Mouse (Mus musculus) MEL (cell line): ENCODE measurements around the gene Cnga2. TPM values are rescaled to one million over a fixed set of nuclear protein-coding genes. Genes with fewer than 3 reads are reported as not detected.
"Not testable (repeated sequence)": the region's sequence is repeated elsewhere in the genome, so short reads cannot be mapped to it uniquely, and the experiment has no call there.

Experiments used
- DNase-seq: peaks from one replicate; pipeline ENCODE4 v3.0.0; 2011; ENCODE audit warnings: low read depth, low spot score
- H3K27ac ChIP-seq: 2 replicates; pipeline ENCODE4 v1.5.1; 2012; ENCODE audit warnings: low read depth, mild to moderate bottlenecking, control low read depth, low read length, moderate library complexity; ENCODE audit not compliant: control insufficient read depth
- H3K27me3 ChIP-seq, 2 experiments: fragments of 150-350 bp in 1 of 2; sonication (generic) in 1 of 2; 2 replicates each; pipeline ENCODE4 v1.6.1; 2012; ENCODE audit warnings: low read length in 2 of 2, mild to moderate bottlenecking in 2 of 2, improper control_type of control experiment in 1 of 2, moderate library complexity in 1 of 2; ENCODE audit not compliant: insufficient read depth in 2 of 2, control insufficient read depth in 1 of 2
- H3K36me3 ChIP-seq, 2 experiments: 2 replicates each; pipeline ENCODE4 v1.6.1; 2012 to 2014; ENCODE audit warnings: low read length in 2 of 2, improper control_type of control experiment in 1 of 2, inconsistent platforms in 1 of 2, mild to moderate bottlenecking in 1 of 2; ENCODE audit not compliant: insufficient read depth in 2 of 2, control insufficient read depth in 1 of 2
- H3K4me1 ChIP-seq, 2 experiments: fragments of 150-350 bp in 1 of 2; sonication (generic) in 1 of 2; 2 replicates each; pipeline ENCODE4 v1.6.1; 2012; ENCODE audit warnings: low read length in 2 of 2, improper control_type of control experiment in 1 of 2, mild to moderate bottlenecking in 1 of 2; ENCODE audit not compliant: insufficient read depth in 2 of 2, control insufficient read depth in 1 of 2
- H3K4me3 ChIP-seq, 2 experiments: fragments of 150-350 bp in 1 of 2; sonication (generic) in 1 of 2; 2 replicates each; pipeline ENCODE4 v1.5.1; 2012; ENCODE audit warnings: low read depth in 2 of 2, low read length in 2 of 2, mild to moderate bottlenecking in 2 of 2, moderate library complexity in 2 of 2, control low read depth in 1 of 2, improper control_type of control experiment in 1 of 2; ENCODE audit not compliant: control insufficient read depth in 1 of 2, insufficient read depth in 1 of 2
- H3K79me2 ChIP-seq: 2 replicates; pipeline ENCODE4 v1.6.1; 2012; ENCODE audit warnings: mild to moderate bottlenecking, low read length, moderate library complexity; ENCODE audit not compliant: control insufficient read depth, poor library complexity, insufficient read depth
- H3K9ac ChIP-seq: 2 replicates; pipeline ENCODE4 v1.6.1; 2012; ENCODE audit warnings: low read depth, mild to moderate bottlenecking, control low read depth, low read length, moderate library complexity; ENCODE audit not compliant: control insufficient read depth, poor library complexity, severe bottlenecking
- H3K9me3 ChIP-seq: fragments of 150-350 bp; sonication (generic); replicated peaks from 2 replicates; pipeline ENCODE4 v1.6.1; 2012; ENCODE audit warnings: mild to moderate bottlenecking, low read length, improper control_type of control experiment, moderate library complexity; ENCODE audit not compliant: insufficient read depth
- BHLHE40 ChIP-seq: IDR thresholded peaks from 2 replicates; pipeline ENCODE4 v1.6.1; 2012; ENCODE audit warnings: low read depth, mild to moderate bottlenecking, inconsistent platforms, low read length, improper control_type of control experiment, borderline replicate concordance
- CHD2 ChIP-seq: IDR thresholded peaks from 2 replicates; pipeline ENCODE4 v1.6.1; 2011; ENCODE audit warnings: low read length, improper control_type of control experiment
- E2F4 ChIP-seq: IDR thresholded peaks from 2 replicates; pipeline ENCODE4 v1.6.1; 2011; ENCODE audit warnings: low read depth, low read length, improper control_type of control experiment, borderline replicate concordance
- ELF1 ChIP-seq: IDR thresholded peaks from 2 replicates; pipeline ENCODE4 v1.6.1; 2014; ENCODE audit warnings: low read depth, mild to moderate bottlenecking, inconsistent platforms, low read length, improper control_type of control experiment, moderate library complexity
- EP300 ChIP-seq, 2 experiments: IDR thresholded peaks; 2 replicates each; pipeline ENCODE4 v1.6.1; 2011; ENCODE audit warnings: improper control_type of control experiment in 2 of 2, low read length in 2 of 2, low read depth in 1 of 2, mild to moderate bottlenecking in 1 of 2
- ETS1 ChIP-seq: IDR thresholded peaks from 2 replicates; pipeline ENCODE4 v1.6.1; 2012; ENCODE audit warnings: low read depth, mild to moderate bottlenecking, inconsistent platforms, low read length, improper control_type of control experiment, moderate library complexity
- GATA1 ChIP-seq: IDR thresholded peaks from 2 replicates; pipeline ENCODE4 v1.6.1; 2011; ENCODE audit warnings: low read depth, low read length, improper control_type of control experiment
- HCFC1 ChIP-seq: IDR thresholded peaks from 2 replicates; pipeline ENCODE4 v1.6.1; 2012; ENCODE audit warnings: low read depth, mild to moderate bottlenecking, inconsistent platforms, low read length, improper control_type of control experiment, moderate library complexity
- KAT2A ChIP-seq: conservative IDR thresholded peaks from 2 replicates; pipeline ENCODE4 v1.6.1; 2012; ENCODE audit warnings: low read depth, low read length, improper control_type of control experiment, inconsistent platforms
- MAFK ChIP-seq: IDR thresholded peaks from 2 replicates; pipeline ENCODE4 v1.6.1; 2011; ENCODE audit warnings: low read depth, mild to moderate bottlenecking, low read length, improper control_type of control experiment, borderline replicate concordance
- MAZ ChIP-seq: IDR thresholded peaks from 2 replicates; pipeline ENCODE4 v1.6.1; 2012; ENCODE audit warnings: low read depth, mild to moderate bottlenecking, inconsistent platforms, low read length, improper control_type of control experiment
- MEF2A ChIP-seq: IDR thresholded peaks from 2 replicates; pipeline ENCODE4 v1.6.1; 2014; ENCODE audit warnings: low read depth, mild to moderate bottlenecking, inconsistent platforms, low read length, improper control_type of control experiment; ENCODE audit not compliant: poor library complexity, insufficient replicate concordance, severe bottlenecking; ENCODE audit errors: extremely low read depth
- MXI1 ChIP-seq: IDR thresholded peaks from 2 replicates; pipeline ENCODE4 v1.6.1; 2011; ENCODE audit warnings: mild to moderate bottlenecking, low read depth, low read length, improper control_type of control experiment
- MYB ChIP-seq: IDR thresholded peaks from 2 replicates; pipeline ENCODE4 v1.6.1; 2011; ENCODE audit warnings: mild to moderate bottlenecking, low read depth, low read length, improper control_type of control experiment
- MYC ChIP-seq: IDR thresholded peaks from 2 replicates; pipeline ENCODE4 v1.6.1; 2011; ENCODE audit warnings: low read depth, mild to moderate bottlenecking, low read length, improper control_type of control experiment, moderate library complexity
- NELFE ChIP-seq: IDR thresholded peaks from 2 replicates; pipeline ENCODE4 v1.6.1; 2011; ENCODE audit warnings: low read depth, low read length, improper control_type of control experiment
- RAD21 ChIP-seq: IDR thresholded peaks from 2 replicates; pipeline ENCODE4 v1.6.1; 2011; ENCODE audit warnings: mild to moderate bottlenecking, low read depth, low read length, improper control_type of control experiment
- SMC3 ChIP-seq: IDR thresholded peaks from 2 replicates; pipeline ENCODE4 v1.6.1; 2011; ENCODE audit warnings: low read depth, low read length, improper control_type of control experiment
- TBP ChIP-seq: IDR thresholded peaks from 2 replicates; pipeline ENCODE4 v1.8.0; 2011; ENCODE audit warnings: low read depth, low read length, improper control_type of control experiment
- TCF12 ChIP-seq: IDR thresholded peaks from 2 replicates; pipeline ENCODE4 v1.6.1; 2014; ENCODE audit warnings: low read depth, mild to moderate bottlenecking, inconsistent platforms, low read length, improper control_type of control experiment, moderate library complexity
- polyA plus RNA-seq, 2 experiments: library from polyadenylated mRNA; stranded (reverse) in 1 of 2; unstranded in 1 of 2; fragments of >175 nt in 1 of 2; fragments of >200 nt in 1 of 2; gene quantifications; 2 replicates each; pipeline versions ENCODE4 v1.2.1 to v1.2.4; 2012; ENCODE audit warnings: low replicate concordance in 2 of 2, low read depth in 1 of 2; ENCODE audit not compliant: insufficient read length in 2 of 2, insufficient read depth in 1 of 2, missing spikeins in 1 of 2
- total RNA-seq: library from RNA; depleted of rRNA; stranded (reverse); fragments of 300-350 nt; gene quantifications from 2 replicates; pipeline ENCODE4 v1.2.3, GENCODE M21; 2012

The Cnga2 gene
- total and polyA plus RNA-seq, 3 experiments, result not detected

DNA sequence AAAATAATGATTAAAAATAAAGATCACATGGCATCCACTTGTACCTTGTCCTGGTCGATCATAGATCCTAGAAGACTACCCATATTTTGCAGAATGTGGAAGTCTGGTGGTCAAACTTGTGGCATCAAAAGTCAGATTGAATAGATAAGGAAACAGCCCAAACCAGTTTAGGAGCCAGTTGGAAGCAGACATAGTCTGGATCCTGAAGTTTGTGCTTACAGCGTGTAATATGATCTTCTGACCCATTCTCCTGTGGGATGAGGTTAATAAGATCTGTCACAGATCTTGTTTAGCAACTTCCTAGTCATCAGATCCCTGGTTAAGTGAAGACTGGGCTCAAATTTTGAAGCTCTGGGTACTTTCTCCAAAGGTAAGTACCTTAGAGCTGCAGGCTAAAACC is 19.0 kb upstream of the Cnga2 start, which contains the start of gene Fate1:
TSS of gene Fate1 (plus strand) at position 301 of the 400 bp plus-strand sequence.
- no peak within 1 kb of the TSS for H3K9ac ChIP-seq
- no peak for TF ChIP-seq TCF12
- TF ChIP-seq MAZ, result no peak
- TF ChIP-seq ELF1, result no peak
- no peak for TF ChIP-seq BHLHE40
- TF ChIP-seq MEF2A, result no peak
- no peak for TF ChIP-seq E2F4
- TF ChIP-seq SMC3, result no peak
- no peak for TF ChIP-seq TBP
- no peak for TF ChIP-seq MYB
- no peaks in the 10 kb centered on the region for H3K79me2 ChIP-seq
- no peak for DNase-seq
- no peaks in the 10 kb centered on the region for H3K27me3 ChIP-seq
- no peak within 1 kb of the TSS for H3K4me3 ChIP-seq
- no peak within 1 kb of the TSS for H3K27ac ChIP-seq
- no peaks in the 10 kb centered on the region for H3K4me1 ChIP-seq
- H3K9me3 ChIP-seq, result no peaks in the 10 kb centered on the region
- H3K36me3 ChIP-seq, result no peaks in the 10 kb centered on the region

DNA sequence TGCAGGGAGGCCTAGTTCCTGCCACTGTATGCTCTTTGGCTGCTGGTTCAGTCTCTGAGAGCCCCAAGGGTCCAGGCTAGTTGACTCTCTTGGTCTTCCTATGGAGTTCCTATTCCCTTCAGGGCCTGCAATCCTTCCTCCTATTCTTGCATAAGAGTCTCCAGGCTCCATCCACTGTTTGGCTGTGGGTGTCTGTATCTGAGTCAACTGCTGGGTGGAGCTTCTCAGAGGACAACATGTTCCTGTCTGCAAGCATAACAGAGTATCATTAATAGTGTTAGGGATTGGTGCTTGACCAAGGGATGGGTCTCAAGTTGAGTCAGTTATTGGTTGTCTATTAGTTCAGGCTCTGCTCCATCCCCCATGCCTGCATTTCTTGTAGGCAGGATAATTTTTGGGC is 14.0 kb upstream of the Cnga2 start:
- H3K27ac ChIP-seq, H3K4me3 ChIP-seq, H3K36me3 ChIP-seq, H3K79me2 ChIP-seq, DNase-seq, H3K9ac ChIP-seq, H3K27me3 ChIP-seq, H3K4me1 ChIP-seq, H3K9me3 ChIP-seq: not testable (repeated sequence)

DNA sequence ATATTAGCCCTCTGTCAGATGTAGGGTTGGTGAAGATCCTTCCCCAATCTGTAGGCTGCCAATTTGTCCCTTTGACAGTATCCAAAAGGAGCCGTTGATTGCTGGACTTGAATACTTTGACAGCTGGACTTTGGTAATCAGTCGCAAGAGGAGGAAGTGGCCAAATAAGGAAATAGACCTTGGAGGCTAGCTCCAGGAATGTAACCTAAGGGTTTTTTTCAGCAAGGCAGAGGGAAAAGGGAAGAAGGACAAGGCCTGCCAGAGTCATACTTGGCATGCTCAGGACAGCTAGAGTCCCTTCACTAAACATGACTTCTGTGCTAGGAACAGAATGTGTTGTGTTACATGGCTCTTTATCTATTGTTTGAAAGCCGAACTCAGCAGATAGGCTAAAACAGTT is 11.2 kb upstream of the Cnga2 start:
- Histone ChIP-seq H3K79me2 (no peaks in the 10 kb centered on the region), H3K9ac (no peak overlapping the region), H3K4me1 (no peaks in the 10 kb centered on the region), H3K9me3 (no peaks in the 10 kb centered on the region), H3K27me3 (no peaks in the 10 kb centered on the region), H3K36me3 (no peaks in the 10 kb centered on the region), H3K4me3 (no peak overlapping the region), H3K27ac (no peak overlapping the region)
- no peak for TF ChIP-seq ELF1
- no peak for TF ChIP-seq CHD2
- no peak for TF ChIP-seq EP300 (IDR thresholded peaks at IDR 0.05; ENCODE audit: low read depth in 1 of 2, low read length in 2 of 2)
- no peak for TF ChIP-seq NELFE
- TF ChIP-seq GATA1, result no peak
- TF ChIP-seq MYB, result no peak
- no peak for TF ChIP-seq RAD21
- TF ChIP-seq TBP, result no peak
- no peak for TF ChIP-seq MXI1
- TF ChIP-seq E2F4, result no peak
- no peak for TF ChIP-seq SMC3
- TF ChIP-seq KAT2A, result no peak
- TF ChIP-seq MYC, result no peak
- TF ChIP-seq MAFK, result no peak
- TF ChIP-seq ETS1, result no peak
- TF ChIP-seq HCFC1, result no peak
- DNase-seq, result no peak
